ENCODE assay signal across 21 mouse cellular contexts in genomic region chr6:36174514-36174913, GRCm38 (mm10).
A peak's percentile ranks its signal among the peaks of the same experiment; 100 is the strongest.
DNase-seq lines count a peak whose midpoint lies in the region; ATAC-seq and TF ChIP-seq lines count a peak whose summit lies in the region.
"Had no signal": no experiment of that assay in that cellular context is flagged by ENCODE, and none has a peak within 500 bp of the region (broad histone marks: within the 10 kb centered on the region; RNA-seq: fewer than 3 reads in every experiment).

No protein-coding gene starts in this region.

- no peak for TF ChIP-seq CTCF in liver, postnatal 0 days (IDR thresholded peaks at IDR 0.05; ENCODE audit: low read depth)
- no peak for TF ChIP-seq CTCF in stomach, postnatal 0 days (IDR thresholded peaks at IDR 0.05; ENCODE audit: low read depth)

- no peaks in the 10 kb centered on the region for H3K27me3 ChIP-seq in liver, postnatal 0 days (ENCODE audit: insufficient read depth, low read length)
- no peaks in the 10 kb centered on the region for H3K27me3 ChIP-seq in stomach, embryonic 14.5 days (ENCODE audit: control insufficient read depth, insufficient read depth, low read length)
- no peaks in the 10 kb centered on the region for H3K27me3 ChIP-seq in stomach, postnatal 0 days (ENCODE audit: control insufficient read depth, insufficient read depth, low read length)
- no peaks in the 10 kb centered on the region for H3K27me3 ChIP-seq in stomach, embryonic 16.5 days (ENCODE audit: control insufficient read depth, insufficient read depth, low read length)
- H3K27me3 ChIP-seq: CH12.LX, Patski had no signal

- DNase-seq in liver, postnatal 0 days: no peak
- DNase-seq in liver: no peak
- DNase-seq in stomach, postnatal 0 days (ENCODE audit: low spot score): no peak
- no peak for DNase-seq in ovary, postnatal 14 days (ENCODE audit: low spot score)
- DNase-seq: adrenal gland, adult 2 months; adrenal gland, adult 8-10 months; adrenal gland, postnatal 10 days; adrenal gland, postnatal 14 days; adrenal gland, postnatal 25 days; adrenal gland, postnatal 36 days; B cell, adult 2 months; cerebellum, adult 11 months; cerebellum, adult 11-12 months; cerebellum, adult 18-20 months had no signal

- no peaks in the 10 kb centered on the region for H3K4me1 ChIP-seq in liver, postnatal 0 days (ENCODE audit: insufficient read depth)
- no peaks in the 10 kb centered on the region for H3K4me1 ChIP-seq in stomach, embryonic 14.5 days (ENCODE audit: control insufficient read depth, insufficient read depth, low read length)
- no peaks in the 10 kb centered on the region for H3K4me1 ChIP-seq in stomach, postnatal 0 days (replicated peaks; ENCODE audit: control insufficient read depth, insufficient read depth)
- H3K4me1 ChIP-seq in stomach, embryonic 16.5 days (ENCODE audit: control insufficient read depth, insufficient read depth, low read length): no peaks in the 10 kb centered on the region

- no peak overlapping the region for H3K4me3 ChIP-seq in liver, postnatal 0 days (ENCODE audit: low read depth, low read length)
- no peak overlapping the region for H3K4me3 ChIP-seq in stomach, embryonic 14.5 days (ENCODE audit: low read depth, low read length)
- no peak overlapping the region for H3K4me3 ChIP-seq in stomach, postnatal 0 days (ENCODE audit: low read depth, low read length)
- H3K4me3 ChIP-seq in stomach, embryonic 16.5 days (replicated peaks; ENCODE audit: low read length): no peak overlapping the region

- H3K9ac ChIP-seq in liver, postnatal 0 days (replicated peaks): no peak overlapping the region
- H3K9ac ChIP-seq in stomach, embryonic 14.5 days (replicated peaks; ENCODE audit: low read depth, low read length): no peak overlapping the region
- no peak overlapping the region for H3K9ac ChIP-seq in stomach, postnatal 0 days (ENCODE audit: low read length)
- H3K9ac ChIP-seq in stomach, embryonic 16.5 days (ENCODE audit: low read length): no peak overlapping the region

- no peak for TF ChIP-seq EP300 in liver, postnatal 0 days (IDR thresholded peaks at IDR 0.05; ENCODE audit: low read depth)
- TF ChIP-seq EP300 in stomach, postnatal 0 days (optimal IDR thresholded peaks at IDR 0.05): no peak

- H3K4me2 ChIP-seq in liver, postnatal 0 days (ENCODE audit: low read depth, low read length): no peak overlapping the region
- H3K4me2 ChIP-seq in stomach, embryonic 14.5 days (replicated peaks; ENCODE audit: low read depth, low read length): no peak overlapping the region
- no peak overlapping the region for H3K4me2 ChIP-seq in stomach, postnatal 0 days (replicated peaks; ENCODE audit: low read depth)
- H3K4me2 ChIP-seq in stomach, embryonic 16.5 days (ENCODE audit: low read depth, low read length): no peak overlapping the region

- no peaks in the 10 kb centered on the region for H3K36me3 ChIP-seq in liver, postnatal 0 days (replicated peaks; ENCODE audit: insufficient read depth, low read length)
- no peaks in the 10 kb centered on the region for H3K36me3 ChIP-seq in stomach, embryonic 14.5 days (ENCODE audit: control insufficient read depth, insufficient read depth, low read length)
- H3K36me3 ChIP-seq in stomach, postnatal 0 days (ENCODE audit: control insufficient read depth, insufficient read depth, low read length): no peaks in the 10 kb centered on the region
- H3K36me3 ChIP-seq in stomach, embryonic 16.5 days (ENCODE audit: control insufficient read depth, insufficient read depth, low read length): no peaks in the 10 kb centered on the region
- H3K36me3 ChIP-seq: G1E had no signal

- ATAC-seq in liver, postnatal 0 days: no peak
- peak; percentile 69 for ATAC-seq in stomach, embryonic 14.5 days (ENCODE audit: insufficient number of reproducible peaks, insufficient read depth, low FRiP score, low read depth)
- no peak for ATAC-seq in stomach, postnatal 0 days (ENCODE audit: low FRiP score, low TSS enrichment)
- ATAC-seq in stomach, embryonic 16.5 days (ENCODE audit: insufficient read depth, low FRiP score): peak; percentile 53; the same call in 1 of the 2 replicates
- ATAC-seq: activated CD4-positive, CD25-positive, alpha-beta regulatory T cell, adult 4 months; CD4-positive, CD25-positive, alpha-beta regulatory T cell, adult 4 months; Patski had no signal

- no peaks in the 10 kb centered on the region for H3K9me3 ChIP-seq in liver, postnatal 0 days (ENCODE audit: low read length)
- no peaks in the 10 kb centered on the region for H3K9me3 ChIP-seq in stomach, embryonic 14.5 days (ENCODE audit: control insufficient read depth, low read depth, low read length)
- no peaks in the 10 kb centered on the region for H3K9me3 ChIP-seq in stomach, postnatal 0 days (ENCODE audit: control insufficient read depth, low read length)
- H3K9me3 ChIP-seq in stomach, embryonic 16.5 days (replicated peaks; ENCODE audit: control insufficient read depth, low read length): no peaks in the 10 kb centered on the region
- H3K9me3 ChIP-seq: G1E had no signal

- peak overlapping the region; percentile 57; the same call in 1 of the 2 replicates for H3K27ac ChIP-seq in liver, postnatal 0 days (ENCODE audit: low read depth)
- no peak overlapping the region for H3K27ac ChIP-seq in stomach, embryonic 14.5 days (ENCODE audit: low read length)
- H3K27ac ChIP-seq in stomach, postnatal 0 days (replicated peaks): no peak overlapping the region
- no peak overlapping the region for H3K27ac ChIP-seq in stomach, embryonic 16.5 days (ENCODE audit: low read length)

Comparison
In these comparisons a context has a peak if more than half of its experiments do, and no peak if none do; other contexts are left out.
1. ATAC-seq: peak in stomach, embryonic 14.5 days (single experiment) and stomach, embryonic 16.5 days (single experiment); none in liver, postnatal 0 days (single experiment) and stomach, postnatal 0 days (single experiment).